Mouse (Mus musculus) ES-Bruce4 (cell line): ENCODE measurements around the gene Cyp4f16.

Experiments
- EP300 ChIP-seq: IDR thresholded peaks from 2 replicates; pipeline ENCODE4 v1.6.1; 2011; ENCODE audit warnings: low read depth, low read length; ENCODE audit not compliant: insufficient read depth
- POLR2A ChIP-seq: IDR thresholded peaks from one replicate; pipeline ENCODE4 v1.8.1; 2011; ENCODE audit warnings: low read length; ENCODE audit not compliant: insufficient read depth

GRCm38 (mm10) chr17:32536867-32537250, 501 bp downstream of the Cyp4f16 start:
- TF ChIP-seq POLR2A (no peak), EP300 (no peak)
